ENCODE assay signal across 29 mouse cellular contexts in the genomic region with DNA sequence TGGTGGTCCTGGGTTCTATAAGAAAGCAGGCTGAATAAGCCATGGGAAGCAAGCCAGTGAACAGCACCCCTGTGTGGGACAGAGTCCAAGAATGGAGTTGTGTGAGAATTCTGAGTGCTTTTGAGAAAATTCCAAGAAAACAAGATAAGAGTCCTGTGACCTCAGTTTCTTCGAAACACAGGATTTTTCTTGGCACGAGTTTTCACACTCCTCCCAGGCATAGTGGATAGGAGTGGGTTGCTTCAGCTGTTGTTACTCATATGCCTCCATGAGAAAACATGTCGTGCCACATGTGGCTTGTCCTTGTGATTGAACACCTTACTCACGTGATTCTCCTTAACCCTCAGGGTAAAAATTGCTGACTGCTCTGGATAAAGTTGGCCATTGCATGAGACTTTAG. TPM values are rescaled to one million over a fixed set of nuclear protein-coding genes. Genes with fewer than 3 reads are reported as not detected.
DNase-seq lines count a peak whose midpoint lies in the region; ATAC-seq and TF ChIP-seq lines count a peak whose summit lies in the region.
"Had no signal": no experiment of that assay in that cellular context is flagged by ENCODE, and none has a peak within 500 bp of the region (broad histone marks: within the 10 kb centered on the region; RNA-seq: fewer than 3 reads in every experiment).

No protein-coding gene starts in this region.

- H3K4me3 ChIP-seq in heart, postnatal 0 days (ENCODE audit: low read depth, low read length) = no peak overlapping the region
- H3K4me3 ChIP-seq: embryonic facial prominence, embryonic 12.5 days; embryonic facial prominence, embryonic 15.5 days; gastrocnemius, adult 2 months; heart, embryonic 10.5 days; hindbrain, embryonic 12.5 days; hindbrain, embryonic 15.5 days had no signal

- TF ChIP-seq EP300 in heart, postnatal 0 days (IDR thresholded peaks at IDR 0.05; ENCODE audit: low read depth) = no peak

- 68% methylated on average over 4 of the region's 4 CpGs for WGBS in heart, postnatal 0 days

- H3K27ac ChIP-seq in heart, postnatal 0 days (ENCODE audit: low read depth) = no peak overlapping the region
- H3K27ac ChIP-seq: embryonic facial prominence, embryonic 12.5 days; embryonic facial prominence, embryonic 15.5 days; gastrocnemius, adult 2 months; heart, embryonic 10.5 days; hindbrain, embryonic 12.5 days; hindbrain, embryonic 15.5 days had no signal

- DNase-seq in heart, postnatal 0 days (ENCODE audit: low spot score) = peak; percentile 39
- no peak for DNase-seq in heart, postnatal 36 days
- DNase-seq in kidney, adult 9 months = peak; percentile 25
- DNase-seq in kidney, adult 11 months = no peak
- DNase-seq in adipocyte (ENCODE audit: low spot score) = peak; percentile 42
- DNase-seq in c-Kit-positive CD71-positive TER-119-positive erythroid progenitor cells, embryonic 14.5 days (ENCODE audit: low spot score) = peak; percentile 34
- no peak for DNase-seq in right cerebral cortex, adult 2 months (ENCODE audit: low spot score in 2 of 2)
- no peak for DNase-seq in cerebellum, postnatal 36 days
- DNase-seq: adrenal gland, adult 2 months; adrenal gland, postnatal 14 days; cerebellum, adult 18-20 months; cerebellum, adult 9-10 months; cerebellum, postnatal 14 days; forebrain, postnatal 0 days; gastrocnemius, adult 2 months; gastrocnemius, postnatal 14 days; heart, adult 18-20 months; heart, postnatal 10 days had no signal

- H3K9me3 ChIP-seq in heart, postnatal 0 days (replicated peaks; ENCODE audit: control insufficient read depth, low read length) = no peaks in the 10 kb centered on the region
- H3K9me3 ChIP-seq: embryonic facial prominence, embryonic 12.5 days; embryonic facial prominence, embryonic 15.5 days; heart, embryonic 10.5 days; hindbrain, embryonic 12.5 days; hindbrain, embryonic 15.5 days had no signal

- H3K27me3 ChIP-seq in heart, postnatal 0 days (ENCODE audit: control insufficient read depth, insufficient read depth, low read length) = no peaks in the 10 kb centered on the region
- H3K27me3 ChIP-seq: embryonic facial prominence, embryonic 12.5 days; embryonic facial prominence, embryonic 15.5 days; hindbrain, embryonic 12.5 days; hindbrain, embryonic 15.5 days had no signal

- no peak overlapping the region for H3K9ac ChIP-seq in heart, postnatal 0 days (replicated peaks; ENCODE audit: low read depth, low read length)
- H3K9ac ChIP-seq: embryonic facial prominence, embryonic 12.5 days; embryonic facial prominence, embryonic 15.5 days; forebrain, postnatal 0 days; hindbrain, embryonic 12.5 days; hindbrain, embryonic 15.5 days had no signal

- peaks cover 76% of the 10 kb centered on the region for H3K36me3 ChIP-seq in heart, postnatal 0 days (replicated peaks; ENCODE audit: control insufficient read depth, insufficient read depth, low read length)

- intact Hi-C loops in heart, postnatal 36 days (cut with DNase I) = no loop called here

- H3K4me1 ChIP-seq in heart, postnatal 0 days (ENCODE audit: control insufficient read depth, insufficient read depth) = no peaks in the 10 kb centered on the region
- H3K4me1 ChIP-seq: embryonic facial prominence, embryonic 12.5 days; hindbrain, embryonic 12.5 days had no signal

- TF ChIP-seq CTCF in heart, postnatal 0 days (IDR thresholded peaks at IDR 0.05; ENCODE audit: low read depth) = no peak

- H3K4me2 ChIP-seq in heart, postnatal 0 days (ENCODE audit: low read depth, low read length) = no peak overlapping the region
- H3K4me2 ChIP-seq: embryonic facial prominence, embryonic 12.5 days; embryonic facial prominence, embryonic 15.5 days; hindbrain, embryonic 12.5 days; hindbrain, embryonic 15.5 days had no signal

- peak; percentile 25 for ATAC-seq in heart, postnatal 0 days (ENCODE audit: insufficient read depth, low read depth)
- ATAC-seq: CD4-positive, CD25-positive, alpha-beta regulatory T cell, adult 4 months; forebrain, embryonic 14.5 days; forebrain, postnatal 0 days had no signal

RNA-seq across cellular contexts. Expression of a gene that starts 4.9 kb away (rescaled TPM):
- 1.1 and 14.7 TPM in 2 replicates for total RNA-seq in heart, postnatal 0 days (2014; rRNA removed; ENCODE audit: low replicate concordance)
- polyA plus RNA-seq in heart, postnatal 0 days (2015; fragmentation: Nextera tagmentation; extraction: Ambion mirVana) = 15.1 and 15.8 TPM in 2 replicates
- 10 to 100 TPM; 15.1 to 16.3 TPM for total RNA-seq in heart, postnatal 36 days (2021)

RNA-seq across cellular contexts. Expression of a gene that starts 4.9 kb away (rescaled TPM):
- total RNA-seq in heart, postnatal 0 days (2014; rRNA removed; ENCODE audit: low replicate concordance) = 29.5 and 31.0 TPM in 2 replicates
- 9.4 and 9.8 TPM in 2 replicates for polyA plus RNA-seq in heart, postnatal 0 days (2015; fragmentation: Nextera tagmentation; extraction: Ambion mirVana)
- 10 to 100 TPM; 31.9 to 34.3 TPM for total RNA-seq in heart, postnatal 36 days (2021)

RNA-seq across cellular contexts. Expression of a gene that starts 34.1 kb away (rescaled TPM):
- total RNA-seq in heart, postnatal 0 days (2014; rRNA removed; ENCODE audit: low replicate concordance) = not detected in 2 replicates
- not detected in 2 replicates for polyA plus RNA-seq in heart, postnatal 0 days (2015; fragmentation: Nextera tagmentation; extraction: Ambion mirVana)
- total RNA-seq in heart, postnatal 36 days (2021) = not detected
- total RNA-seq: forebrain, postnatal 0 days; gastrocnemius, adult 2 months; gastrocnemius, postnatal 14 days; heart, adult 18-20 months; heart, postnatal 10 days; hematopoietic stem cell, adult 5-6 weeks; MEL had no signal
- polyA plus RNA-seq: C2C12; CD4-positive, CD25-positive, alpha-beta regulatory T cell, adult 4 months; forebrain, embryonic 11.5 days; forebrain, embryonic 14.5 days; hindbrain, embryonic 12.5 days had no signal

RNA-seq across cellular contexts. Expression of a gene that starts 58.4 kb away (rescaled TPM):
- 0.70 and 2.1 TPM in 2 replicates for total RNA-seq in heart, postnatal 0 days (2014; rRNA removed; ENCODE audit: low replicate concordance)
- polyA plus RNA-seq in heart, postnatal 0 days (2015; fragmentation: Nextera tagmentation; extraction: Ambion mirVana) = 2.9 and 3.2 TPM in 2 replicates
- total RNA-seq in heart, postnatal 36 days (2021) = 1 to 10 TPM; 2.9 to 3.3 TPM

Comparison
In these comparisons a context has a peak if more than half of its experiments do, and no peak if none do; other contexts are left out.
1. DNase-seq: peak in heart, postnatal 0 days (single experiment), kidney, adult 9 months (single experiment), adipocyte (single experiment) and c-Kit-positive CD71-positive TER-119-positive erythroid progenitor cells, embryonic 14.5 days (single experiment); none in heart, postnatal 36 days (0 of 2), kidney, adult 11 months (single experiment), right cerebral cortex, adult 2 months (0 of 2) and cerebellum, postnatal 36 days (0 of 2).